Mouse (Mus musculus) cerebellum, adult 2 months (tissue): Measurements from ENCODE around the gene Il2rb.

Source experiments
- CTCF ChIP-seq: fragments of 200-500 bp; IDR thresholded peaks from 2 replicates; pipeline ENCODE4 v1.5.1; 2011; ENCODE audit warnings: low read depth, mild to moderate bottlenecking, control low read depth, low read length, moderate library complexity, borderline replicate concordance; ENCODE audit not compliant: insufficient read depth
- POLR2A ChIP-seq: fragments of 200-500 bp; IDR thresholded peaks from 2 replicates; pipeline ENCODE4 v1.6.1; 2011; ENCODE audit warnings: low read length, control low read depth, borderline replicate concordance; ENCODE audit not compliant: insufficient read depth

DNA sequence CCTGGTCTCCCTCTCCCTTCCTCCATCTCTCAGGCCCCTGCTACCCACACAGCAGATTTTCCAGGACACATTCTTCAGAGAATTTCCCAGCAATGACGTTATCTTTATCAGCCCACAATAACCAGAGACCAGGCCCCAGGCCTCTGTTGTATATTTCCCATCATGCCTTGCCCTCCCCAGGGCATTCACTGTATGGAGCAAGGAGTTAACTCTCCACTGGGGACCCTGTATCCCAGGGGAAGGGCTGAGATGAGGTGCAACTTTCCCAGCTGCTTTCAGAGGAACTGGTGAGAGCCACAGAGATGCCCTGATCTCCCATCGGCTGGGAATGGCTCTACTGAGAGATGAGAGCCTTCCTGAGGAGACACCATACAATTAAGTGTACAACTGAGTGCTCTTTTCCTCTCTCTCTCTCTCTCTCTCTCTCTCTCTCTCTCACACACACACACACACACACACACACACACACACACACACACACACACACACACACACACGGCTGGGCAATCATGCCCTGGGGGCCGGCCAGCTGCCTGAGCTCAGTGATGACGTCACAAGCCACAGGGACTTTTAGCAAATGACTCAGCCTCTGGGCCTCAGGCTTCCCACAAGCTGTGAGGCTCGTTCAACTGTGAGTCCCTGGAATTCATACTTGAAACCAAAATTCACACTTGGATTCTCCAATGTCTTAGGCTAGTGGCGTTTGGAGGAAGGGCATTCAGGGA lies 45.2 kb downstream of the Il2rb start:
- TF ChIP-seq POLR2A (no peak), CTCF (no peak)
